Mouse (Mus musculus) embryonic facial prominence, embryonic 12.5 days (tissue): Measurements from ENCODE around the gene Sart1. TPM values are rescaled to one million over a fixed set of nuclear protein-coding genes. Genes with fewer than 3 reads are reported as not detected.

Source experiments
- ATAC-seq: fragments of 200-750 bp; cut with Nextera tagmentation; 2 replicates; pipeline ENCODE4 v1.8.0; 2017; ENCODE audit not compliant: insufficient number of reproducible peaks, insufficient read depth, low FRiP score, low TSS enrichment
- H3K27ac ChIP-seq: fragments of 300-500 bp; sonication (generic); 2 replicates; pipeline ENCODE4 v1.5.1; 2016; ENCODE audit warnings: mild to moderate bottlenecking
- H3K27me3 ChIP-seq: fragments of 300-500 bp; sonication (generic); 2 replicates; pipeline ENCODE4 v1.6.1; 2016; ENCODE audit warnings: mild to moderate bottlenecking, moderate library complexity
- H3K36me3 ChIP-seq: fragments of 300-500 bp; sonication (generic); 2 replicates; pipeline ENCODE4 v1.6.1; 2016; ENCODE audit warnings: mild to moderate bottlenecking
- H3K4me1 ChIP-seq: fragments of 300-500 bp; sonication (generic); 2 replicates; pipeline ENCODE4 v1.6.1; 2016
- H3K4me2 ChIP-seq: fragments of 300-500 bp; sonication (generic); replicated peaks from 2 replicates; pipeline ENCODE4 v1.6.1; 2016; ENCODE audit warnings: mild to moderate bottlenecking, moderate library complexity
- H3K4me3 ChIP-seq: fragments of 300-500 bp; sonication (generic); 2 replicates; pipeline ENCODE4 v1.5.1; 2016; ENCODE audit warnings: mild to moderate bottlenecking
- H3K9ac ChIP-seq: fragments of 300-500 bp; sonication (generic); 2 replicates; pipeline ENCODE4 v1.6.1; 2016; ENCODE audit warnings: mild to moderate bottlenecking, moderate library complexity
- H3K9me3 ChIP-seq: fragments of 300-500 bp; sonication (generic); 2 replicates; pipeline ENCODE4 v1.6.1; 2016; ENCODE audit warnings: mild to moderate bottlenecking, moderate library complexity
- WGBS: fragments of 180-500 bp; shearing (Covaris S2); methylation state at CpG from one replicate; pipeline ENCODE4 v1.1.7; 2016; 5-methylcytosine and 5-hydroxymethylcytosine counted together
- polyA plus RNA-seq: library from polyadenylated mRNA; unstranded; fragments of >200 nt; fragmentation: Nextera tagmentation; extraction: Ambion mirVana; gene quantifications from 2 replicates; pipeline ENCODE4 v1.2.1, GENCODE M21; 2016

Sart1 gene
- polyA plus RNA-seq, 1 experiment from 2014 or later = 107 TPM

GRCm38 (mm10) chr19:5424782-5425741, 36.6 kb upstream of the Sart1 start, which contains the start of the genes Drap1 and AI837181:
Gene Drap1 (minus strand): TSS chr19:5424979.
Gene AI837181 (plus strand): TSS chr19:5425144.
- peaks cover 51% of the 10 kb centered on the region for H3K36me3 ChIP-seq
- peaks cover 28% of the 10 kb centered on the region for H3K4me1 ChIP-seq
- peak within 1 kb of the TSS; percentile 80 for H3K4me3 ChIP-seq
- no peaks in the 10 kb centered on the region for H3K9me3 ChIP-seq
- H3K4me2 ChIP-seq = peak within 1 kb of the TSS; percentile 88
- no peaks in the 10 kb centered on the region for H3K27me3 ChIP-seq
- peak; percentile 93 for ATAC-seq
- peak within 1 kb of the TSS; percentile 89 for H3K27ac ChIP-seq
- peak within 1 kb of the TSS; percentile 81 for H3K9ac ChIP-seq
- WGBS = under 1% methylated on average over 67 of the region's 87 CpGs

GRCm38 (mm10) chr19:5424092-5424781, 35.7 kb upstream of the Sart1 start:
- peak overlapping the region; percentile 89 for H3K27ac ChIP-seq
- 1% methylated on average over 36 of the region's 48 CpGs for WGBS
- no peaks in the 10 kb centered on the region for H3K9me3 ChIP-seq
- peaks cover 28% of the 10 kb centered on the region for H3K4me1 ChIP-seq
- ATAC-seq = peak; percentile 20; the same call in 1 of the 2 replicates
- no peaks in the 10 kb centered on the region for H3K27me3 ChIP-seq
- H3K9ac ChIP-seq = peak overlapping the region; percentile 81
- peak overlapping the region; percentile 80 for H3K4me3 ChIP-seq
- H3K4me2 ChIP-seq = peak overlapping the region; percentile 88
- H3K36me3 ChIP-seq = peaks cover 56% of the 10 kb centered on the region

- H3K9ac ChIP-seq = peak overlapping the region; percentile 81
- peaks cover 28% of the 10 kb centered on the region for H3K4me1 ChIP-seq
- H3K4me2 ChIP-seq = peak overlapping the region; percentile 88
- peaks cover 59% of the 10 kb centered on the region for H3K36me3 ChIP-seq
- H3K27ac ChIP-seq = peak overlapping the region; percentile 89; the same call in 1 of the 2 replicates
- ATAC-seq = no peak
- WGBS = 65% methylated on average over 12 of the region's 12 CpGs
- peak overlapping the region; percentile 80 for H3K4me3 ChIP-seq
- H3K9me3 ChIP-seq = no peaks in the 10 kb centered on the region
- H3K27me3 ChIP-seq = no peaks in the 10 kb centered on the region
Measured at GRCm38 (mm10) chr19:5423561-5423960, 35.1 kb upstream of the Sart1 start.

GRCm38 (mm10) chr19:5422895-5423443, 34.5 kb upstream of the Sart1 start:
- peak overlapping the region; percentile 81; the same call in 1 of the 2 replicates for H3K9ac ChIP-seq

GRCm38 (mm10) chr19:5422267-5422666, 33.8 kb upstream of the Sart1 start:
- WGBS = 88% methylated on average over 10 of the region's 10 CpGs
- Histone ChIP-seq H3K9ac (no peak overlapping the region; the same call in 1 of the 2 replicates), H3K27ac (no peak overlapping the region), H3K9me3 (no peaks in the 10 kb centered on the region), H3K4me1 (peaks cover 28% of the 10 kb centered on the region), H3K36me3 (peaks cover 56% of the 10 kb centered on the region), H3K27me3 (no peaks in the 10 kb centered on the region), H3K4me3 (no peak overlapping the region), H3K4me2 (no peak overlapping the region)
- ATAC-seq = no peak

More at GRCm38 (mm10) chr19:5422895-5423443, 34.5 kb upstream of the Sart1 start:
- peaks cover 28% of the 10 kb centered on the region for H3K4me1 ChIP-seq
- H3K27ac ChIP-seq = no peak overlapping the region
- H3K9me3 ChIP-seq = no peaks in the 10 kb centered on the region
- H3K36me3 ChIP-seq = peaks cover 61% of the 10 kb centered on the region
- no peak for ATAC-seq
- H3K4me2 ChIP-seq = peak overlapping the region; percentile 88
- 84% methylated on average over 9 of the region's 9 CpGs for WGBS
- H3K4me3 ChIP-seq = peak overlapping the region; percentile 80
- no peaks in the 10 kb centered on the region for H3K27me3 ChIP-seq

GRCm38 (mm10) chr19:5421784-5422183, 33.3 kb upstream of the Sart1 start:
- Histone ChIP-seq H3K4me1 (peaks cover 25% of the 10 kb centered on the region), H3K27ac (no peak overlapping the region), H3K36me3 (peaks cover 51% of the 10 kb centered on the region), H3K27me3 (no peaks in the 10 kb centered on the region), H3K9me3 (no peaks in the 10 kb centered on the region), H3K9ac (no peak overlapping the region), H3K4me2 (no peak overlapping the region), H3K4me3 (no peak overlapping the region)
- ATAC-seq = no peak
- WGBS = 82% methylated on average over 5 of the region's 5 CpGs

GRCm38 (mm10) chr19:5420579-5420978, 32.1 kb upstream of the Sart1 start:
- no peak overlapping the region for H3K27ac ChIP-seq
- peaks cover 13% of the 10 kb centered on the region for H3K4me1 ChIP-seq
- 93% methylated on average over 6 of the region's 6 CpGs for WGBS
- no peaks in the 10 kb centered on the region for H3K27me3 ChIP-seq
- no peak for ATAC-seq
- no peaks in the 10 kb centered on the region for H3K9me3 ChIP-seq
- peaks cover 42% of the 10 kb centered on the region for H3K36me3 ChIP-seq
- H3K9ac ChIP-seq = no peak overlapping the region
- H3K4me3 ChIP-seq = no peak overlapping the region
- no peak overlapping the region for H3K4me2 ChIP-seq

GRCm38 (mm10) chr19:5419630-5420029, 31.1 kb upstream of the Sart1 start:
- whole genome bisulfite sequencing = 90% methylated on average over 9 of the region's 9 CpGs
- Histone ChIP-seq H3K27ac (no peak overlapping the region), H3K4me2 (no peak overlapping the region), H3K4me3 (no peak overlapping the region), H3K9ac (no peak overlapping the region), H3K4me1 (peaks cover 13% of the 10 kb centered on the region), H3K27me3 (no peaks in the 10 kb centered on the region), H3K36me3 (peaks cover 42% of the 10 kb centered on the region), H3K9me3 (no peaks in the 10 kb centered on the region)
- ATAC-seq = no peak

- Histone ChIP-seq H3K4me2 (no peak overlapping the region), H3K36me3 (peaks cover 42% of the 10 kb centered on the region), H3K27ac (no peak overlapping the region), H3K27me3 (no peaks in the 10 kb centered on the region), H3K4me3 (no peak overlapping the region), H3K9me3 (no peaks in the 10 kb centered on the region), H3K4me1 (peaks cover 12% of the 10 kb centered on the region), H3K9ac (no peak overlapping the region)
- no peak for ATAC-seq
- WGBS = 92% methylated on average over 8 of the region's 8 CpGs
Measured at GRCm38 (mm10) chr19:5418750-5419466, 30.4 kb upstream of the Sart1 start.

- Histone ChIP-seq H3K4me2 (no peak overlapping the region), H3K36me3 (0 out of 2 replicates have a peak, but pooled peaks cover 6% of the 10 kb centered on the region), H3K9ac (no peak overlapping the region), H3K4me3 (no peak overlapping the region), H3K27me3 (no peaks in the 10 kb centered on the region), H3K27ac (no peak overlapping the region), H3K4me1 (0 out of 2 replicates have a peak, but pooled peaks cover 4% of the 10 kb centered on the region), H3K9me3 (no peaks in the 10 kb centered on the region)
- 50% methylated on average over 2 of the region's 2 CpGs for WGBS
- ATAC-seq = no peak
Measured at GRCm38 (mm10) chr19:5414534-5414957, 26.0 kb upstream of the Sart1 start.

- Histone ChIP-seq H3K9ac (no peak overlapping the region), H3K4me2 (no peak overlapping the region), H3K36me3 (0 out of 2 replicates have a peak, but pooled peaks cover 6% of the 10 kb centered on the region), H3K27ac (no peak overlapping the region), H3K9me3 (no peaks in the 10 kb centered on the region), H3K27me3 (no peaks in the 10 kb centered on the region), H3K4me1 (0 out of 2 replicates have a peak, but pooled peaks cover 4% of the 10 kb centered on the region), H3K4me3 (no peak overlapping the region)
- WGBS = 63% methylated on average over 4 of the region's 4 CpGs
- no peak for ATAC-seq
Measured at GRCm38 (mm10) chr19:5413840-5414239, 25.3 kb upstream of the Sart1 start.
